Mouse (Mus musculus): ENCODE measurements around the gene Vmn1r68. TPM values are rescaled to one million over a fixed set of nuclear protein-coding genes. Genes with fewer than 3 reads are reported as not detected.

Gene Vmn1r68
- total RNA-seq (2021): not detected

DNA sequence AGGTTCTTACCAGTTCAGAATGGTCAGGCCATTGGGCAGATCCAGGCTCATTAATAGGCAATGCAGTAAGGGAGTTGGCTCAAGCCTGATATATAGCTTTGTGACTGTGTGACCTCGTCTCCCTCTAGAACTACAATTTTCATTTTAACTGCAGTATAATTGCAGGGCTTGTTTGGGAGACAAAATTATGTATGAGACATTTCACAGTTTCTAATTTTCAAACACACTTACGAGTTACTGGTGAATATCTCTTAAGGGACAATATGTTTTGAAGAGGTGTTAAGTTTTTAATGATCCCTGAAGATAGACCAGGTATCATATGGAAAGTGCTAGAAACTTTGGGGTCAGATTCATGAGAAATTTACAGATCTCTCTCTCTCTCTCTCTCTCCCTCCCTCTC is at the start of gene Vmn1r68:
Gene Vmn1r68 (minus strand): TSS at position 101 of the 400 bp plus-strand sequence.
- no peak for DNase-seq
- intact Hi-C loops (cut with DNase I): no loop called here

DNA sequence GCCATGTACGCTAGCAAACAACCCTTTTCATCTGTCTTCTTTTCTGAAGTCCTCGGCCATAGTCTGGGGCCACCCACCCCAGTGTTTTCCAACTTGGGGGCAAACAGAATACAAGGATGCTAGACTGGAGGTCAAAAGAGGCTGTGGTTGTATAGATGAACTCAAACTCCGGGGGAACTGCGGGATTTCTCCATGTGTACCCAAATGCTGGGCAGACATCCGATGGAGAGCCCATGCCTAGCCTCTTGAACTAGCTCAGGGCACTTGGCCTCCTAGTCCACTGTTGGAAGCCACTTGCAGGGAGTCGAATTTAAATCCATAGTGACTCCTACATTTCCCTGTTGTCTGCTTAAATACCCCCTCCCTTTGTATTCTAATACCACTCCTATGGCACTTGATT is 62.7 kb downstream of the Vmn1r68 start:
- intact Hi-C loops (cut with DNase I): no loop called here
- DNase-seq: no peak

DNA sequence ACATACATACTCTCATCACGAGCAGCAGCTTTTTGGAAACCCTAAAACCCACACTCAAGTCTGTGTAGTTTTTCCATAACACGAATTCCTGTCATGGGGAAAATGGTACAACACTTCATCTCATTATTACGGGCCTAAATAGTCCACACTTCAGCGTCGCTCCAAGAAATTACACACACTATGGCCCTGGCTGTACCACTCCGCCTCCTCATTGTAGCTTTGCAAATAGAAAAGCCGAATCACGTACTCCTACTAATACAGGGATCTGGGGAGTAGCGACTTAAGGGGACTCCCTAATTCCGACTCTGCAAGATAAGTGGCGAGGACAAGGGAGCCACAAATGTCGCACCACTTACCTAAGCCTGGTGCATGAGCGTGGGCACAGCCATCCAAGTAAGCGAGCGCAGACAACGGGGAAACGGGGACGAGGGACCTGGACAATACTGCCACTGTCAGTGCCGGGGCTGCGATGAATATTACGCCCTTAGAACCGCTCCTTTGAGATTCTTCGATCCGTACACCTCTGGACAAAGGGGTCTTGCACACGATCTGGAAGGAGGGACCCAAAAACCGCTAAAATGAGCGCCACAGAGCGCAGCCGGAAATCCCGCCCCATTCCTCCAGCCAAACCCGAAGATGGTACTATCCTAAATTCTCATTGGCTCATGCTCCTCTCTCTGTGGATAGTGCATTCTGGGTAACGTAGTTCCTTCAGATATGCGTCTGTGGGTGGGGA is 63.3 kb downstream of the Vmn1r68 start, which contains the start of gene Zik1:
Gene Zik1 (minus strand): TSS at position 609 of the 736 bp plus-strand sequence.
- intact Hi-C loops (cut with DNase I): no loop called here
- DNase-seq: peak; percentile 62

DNA sequence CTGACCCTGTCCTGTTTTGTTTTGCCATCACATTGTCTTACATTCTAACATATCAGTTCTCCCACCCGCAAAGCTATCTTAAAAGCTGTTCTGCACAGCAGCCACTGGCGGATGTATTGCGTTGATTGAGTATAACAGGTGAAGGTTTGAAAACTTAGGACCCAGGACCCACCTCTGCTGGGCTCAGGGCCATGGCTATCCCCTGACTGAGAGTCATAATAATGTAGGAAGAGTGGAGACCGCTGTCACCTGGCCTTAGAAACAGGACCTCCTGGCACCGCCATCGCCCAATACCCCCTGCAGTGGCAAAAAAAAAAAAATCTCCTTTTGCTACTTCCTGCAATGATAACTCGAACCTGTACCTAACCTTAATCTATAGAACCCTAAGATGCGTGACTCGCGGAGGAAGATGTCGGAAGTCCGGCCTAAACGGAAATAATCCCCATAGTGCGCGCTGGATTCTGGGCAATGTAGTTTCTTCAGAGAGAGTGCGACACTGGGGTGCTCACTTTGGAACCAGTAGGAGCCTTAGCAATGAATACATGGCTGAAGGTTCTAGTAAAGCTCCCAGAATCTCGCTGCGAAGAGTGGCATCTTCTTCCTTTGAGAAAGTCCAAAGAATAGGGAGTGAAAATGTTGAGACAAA is 77.6 kb downstream of the Vmn1r68 start:
- no peak for DNase-seq
- intact Hi-C loops (cut with DNase I): no loop called here

DNA sequence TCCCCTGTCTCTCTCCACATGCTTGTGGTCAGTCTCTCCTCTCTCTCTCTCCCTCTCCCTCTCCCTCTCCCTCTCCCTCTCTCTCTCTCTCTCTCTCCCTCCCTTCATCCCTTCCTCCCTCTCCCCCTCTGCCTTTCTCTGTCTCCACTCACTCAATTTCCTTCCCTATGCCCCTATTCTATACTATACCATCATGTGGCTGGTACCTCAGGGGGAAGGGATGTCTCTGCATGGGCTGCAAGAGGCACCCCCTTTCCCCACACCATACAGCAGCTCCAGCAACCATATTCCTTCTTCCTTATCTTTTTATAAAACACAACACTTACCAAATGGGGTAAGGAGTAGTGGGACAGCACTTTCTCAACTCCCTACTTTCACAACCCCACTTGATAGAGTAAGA is 78.5 kb downstream of the Vmn1r68 start:
- no peak for DNase-seq
- intact Hi-C loops (cut with DNase I): no loop called here

DNA sequence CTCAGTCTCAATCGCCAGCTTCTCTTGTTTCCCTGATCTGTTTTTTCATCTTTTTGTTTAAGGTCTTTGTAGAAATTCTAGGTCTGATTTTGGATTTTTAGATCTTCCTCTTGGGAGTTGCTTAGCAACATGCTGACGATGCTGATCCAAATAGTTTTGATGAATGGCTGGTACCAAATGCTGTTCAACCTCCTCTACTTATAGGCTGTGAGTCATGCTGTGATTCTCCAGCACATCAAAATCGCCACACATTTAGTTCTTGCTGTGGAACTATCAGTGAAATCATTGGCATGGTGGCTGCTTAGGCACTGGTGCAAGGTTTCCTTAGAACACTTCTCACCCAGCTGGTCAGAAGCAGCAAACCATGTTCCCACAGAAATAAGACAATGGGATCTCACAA is 100.1 kb downstream of the Vmn1r68 start:
- intact Hi-C loops (cut with DNase I): no loop called here
- no peak for DNase-seq

Other genes with a start within 250 kb of the Vmn1r68 start
- not detected for gene Vmn1r67, start 115.2 kb downstream of the Vmn1r68 start, total RNA-seq (2021)
- 1 to 10 TPM; 1.4 to 1.8 TPM for gene Zik1, start 63.1 kb downstream of the Vmn1r68 start, total RNA-seq (2021)
- gene Vmn1r69, start 55.2 kb upstream of the Vmn1r68 start, total RNA-seq (2021): not detected
- gene Vmn1r70, start 73.0 kb upstream of the Vmn1r68 start, total RNA-seq (2021): not detected
- gene Nlrp4b, start 129.3 kb upstream of the Vmn1r68 start, total RNA-seq (2021): not detected
- not detected for gene Vmn1r71, start 195.9 kb upstream of the Vmn1r68 start, total RNA-seq (2021)